Mouse (Mus musculus): ENCODE measurements at regions not wholly inside any gene's neighbourhood (a gene's known extent, or its start where the extent isn't known, plus 50 kb on each side); places are given as distances from the start of the nearest gene placed in this dataset.

- no peak for TF ChIP-seq CTCF (IDR thresholded peaks at IDR 0.05; ENCODE audit: low read depth)
- H3K9me3 ChIP-seq (replicated peaks; ENCODE audit: low read length), result no peaks in the 10 kb centered on the region
- no peak overlapping the region for H3K9ac ChIP-seq (ENCODE audit: low read depth, low read length)
- peak; percentile 63 for DNase-seq (ENCODE audit: low spot score)
- WGBS, result 12% methylated on average over 10 of the region's 10 CpGs
- peak; percentile 87 for ATAC-seq (replicated peaks; ENCODE audit: low FRiP score, low read depth)
- H3K27me3 ChIP-seq (ENCODE audit: insufficient read depth, low read length), result 0 out of 2 replicates have a peak, but pooled peaks cover 4% of the 10 kb centered on the region
- H3K4me2 ChIP-seq (ENCODE audit: low read length), result no peak overlapping the region
- H3K4me3 ChIP-seq (replicated peaks; ENCODE audit: low read depth, low read length), result no peak overlapping the region
- no peak overlapping the region for H3K27ac ChIP-seq
- peaks cover 7% of the 10 kb centered on the region; the same call in 1 of the 2 replicates for H3K4me1 ChIP-seq (replicated peaks; ENCODE audit: insufficient read depth, low read length)
- no peaks in the 10 kb centered on the region for H3K36me3 ChIP-seq (ENCODE audit: insufficient read depth, low read length)
Measured at GRCm38 (mm10) chr8:11098228-11098778, 90.0 kb upstream of the Irs2 start.

GRCm38 (mm10) chr8:11097813-11098212 lies 89.6 kb upstream of the Irs2 start:
- ATAC-seq (replicated peaks; ENCODE audit: low FRiP score, low read depth), result no peak
- Histone ChIP-seq H3K27me3 (ENCODE audit: insufficient read depth, low read length) (0 out of 2 replicates have a peak, but pooled peaks cover 4% of the 10 kb centered on the region), H3K27ac (no peak overlapping the region), H3K36me3 (ENCODE audit: insufficient read depth, low read length) (no peaks in the 10 kb centered on the region), H3K4me3 (replicated peaks; ENCODE audit: low read depth, low read length) (no peak overlapping the region), H3K9me3 (replicated peaks; ENCODE audit: low read length) (no peaks in the 10 kb centered on the region), H3K4me1 (replicated peaks; ENCODE audit: insufficient read depth, low read length) (peaks cover 7% of the 10 kb centered on the region; the same call in 1 of the 2 replicates), H3K4me2 (ENCODE audit: low read length) (no peak overlapping the region), H3K9ac (ENCODE audit: low read depth, low read length) (no peak overlapping the region)
- TF ChIP-seq CTCF (IDR thresholded peaks at IDR 0.05; ENCODE audit: low read depth), result no peak
- WGBS, result 63% methylated on average over 3 of the region's 3 CpGs
- DNase-seq (ENCODE audit: low spot score), result no peak

GRCm38 (mm10) chr8:11094516-11094915 lies 86.3 kb upstream of the Irs2 start:
- Histone ChIP-seq H3K9ac (ENCODE audit: low read depth, low read length) (no peak overlapping the region), H3K4me2 (ENCODE audit: low read length) (no peak overlapping the region), H3K4me1 (replicated peaks; ENCODE audit: insufficient read depth, low read length) (peaks cover 7% of the 10 kb centered on the region; the same call in 1 of the 2 replicates), H3K9me3 (replicated peaks; ENCODE audit: low read length) (no peaks in the 10 kb centered on the region), H3K4me3 (replicated peaks; ENCODE audit: low read depth, low read length) (no peak overlapping the region), H3K27ac (no peak overlapping the region), H3K36me3 (ENCODE audit: insufficient read depth, low read length) (no peaks in the 10 kb centered on the region), H3K27me3 (ENCODE audit: insufficient read depth, low read length) (0 out of 2 replicates have a peak, but pooled peaks cover 4% of the 10 kb centered on the region)
- ATAC-seq (replicated peaks; ENCODE audit: low FRiP score, low read depth) (no peak), DNase-seq (ENCODE audit: low spot score) (no peak)
- 54% methylated on average over 8 of the region's 8 CpGs for WGBS
- TF ChIP-seq CTCF (IDR thresholded peaks at IDR 0.05; ENCODE audit: low read depth), result no peak

- 60% methylated on average over 4 of the region's 4 CpGs for WGBS
- H3K4me1 ChIP-seq (replicated peaks; ENCODE audit: insufficient read depth, low read length), result no peaks in the 10 kb centered on the region
- ATAC-seq (replicated peaks; ENCODE audit: low FRiP score, low read depth) (no peak), DNase-seq (ENCODE audit: low spot score) (no peak)
- TF ChIP-seq CTCF (IDR thresholded peaks at IDR 0.05; ENCODE audit: low read depth), result no peak
- no peak overlapping the region for H3K9ac ChIP-seq (ENCODE audit: low read depth, low read length)
- H3K27me3 ChIP-seq (ENCODE audit: insufficient read depth, low read length), result 0 out of 2 replicates have a peak, but pooled peaks cover 4% of the 10 kb centered on the region
- no peak overlapping the region for H3K4me2 ChIP-seq (ENCODE audit: low read length)
- no peak overlapping the region for H3K4me3 ChIP-seq (replicated peaks; ENCODE audit: low read depth, low read length)
- no peaks in the 10 kb centered on the region for H3K36me3 ChIP-seq (ENCODE audit: insufficient read depth, low read length)
- no peaks in the 10 kb centered on the region for H3K9me3 ChIP-seq (replicated peaks; ENCODE audit: low read length)
- H3K27ac ChIP-seq, result no peak overlapping the region
Measured at GRCm38 (mm10) chr8:11092348-11092747, 84.1 kb upstream of the Irs2 start.

GRCm38 (mm10) chr8:11091675-11092345 lies 83.6 kb upstream of the Irs2 start:
- Histone ChIP-seq H3K4me2 (ENCODE audit: low read length) (no peak overlapping the region), H3K27ac (no peak overlapping the region), H3K4me3 (replicated peaks; ENCODE audit: low read depth, low read length) (no peak overlapping the region), H3K9ac (ENCODE audit: low read depth, low read length) (no peak overlapping the region), H3K9me3 (replicated peaks; ENCODE audit: low read length) (no peaks in the 10 kb centered on the region), H3K27me3 (ENCODE audit: insufficient read depth, low read length) (0 out of 2 replicates have a peak, but pooled peaks cover 4% of the 10 kb centered on the region), H3K4me1 (replicated peaks; ENCODE audit: insufficient read depth, low read length) (no peaks in the 10 kb centered on the region), H3K36me3 (ENCODE audit: insufficient read depth, low read length) (no peaks in the 10 kb centered on the region)
- ATAC-seq (replicated peaks; ENCODE audit: low FRiP score, low read depth) (no peak), DNase-seq (ENCODE audit: low spot score) (no peak)
- 76% methylated on average over 3 of the region's 3 CpGs for WGBS
- TF ChIP-seq CTCF (IDR thresholded peaks at IDR 0.05; ENCODE audit: low read depth), result no peak

GRCm38 (mm10) chr8:11088946-11089665 lies 80.8 kb upstream of the Irs2 start:
- 0 out of 2 replicates have a peak, but pooled peaks cover 3% of the 10 kb centered on the region for H3K27me3 ChIP-seq (ENCODE audit: insufficient read depth, low read length)
- ATAC-seq (replicated peaks; ENCODE audit: low FRiP score, low read depth), result no peak
- H3K27ac ChIP-seq, result no peak overlapping the region
- H3K9ac ChIP-seq (ENCODE audit: low read depth, low read length), result no peak overlapping the region
- H3K36me3 ChIP-seq (ENCODE audit: insufficient read depth, low read length), result no peaks in the 10 kb centered on the region
- H3K4me1 ChIP-seq (replicated peaks; ENCODE audit: insufficient read depth, low read length), result no peaks in the 10 kb centered on the region
- DNase-seq (ENCODE audit: low spot score), result no peak
- H3K4me2 ChIP-seq (ENCODE audit: low read length), result no peak overlapping the region
- no peaks in the 10 kb centered on the region for H3K9me3 ChIP-seq (replicated peaks; ENCODE audit: low read length)
- no peak for TF ChIP-seq CTCF (IDR thresholded peaks at IDR 0.05; ENCODE audit: low read depth)
- 49% methylated on average over 12 of the region's 12 CpGs for WGBS
- H3K4me3 ChIP-seq (replicated peaks; ENCODE audit: low read depth, low read length), result no peak overlapping the region
